Mouse (Mus musculus) ES-Bruce4 (cell line): ENCODE measurements around the gene Emc6. TPM values are rescaled to one million over a fixed set of nuclear protein-coding genes. Genes with fewer than 3 reads are reported as not detected.

Experiments used
- H3K27ac ChIP-seq: 2 replicates; pipeline ENCODE4 v1.5.1; 2012; ENCODE audit warnings: low read length, inconsistent platforms; ENCODE audit not compliant: insufficient read depth
- H3K27me3 ChIP-seq: 2 replicates; pipeline ENCODE4 v1.6.1; 2012; ENCODE audit warnings: mild to moderate bottlenecking, low read length, inconsistent platforms; ENCODE audit not compliant: control insufficient read depth, poor library complexity, insufficient read depth, severe bottlenecking
- H3K36me3 ChIP-seq: 2 replicates; pipeline ENCODE4 v1.6.1; 2012; ENCODE audit warnings: inconsistent platforms, mild to moderate bottlenecking, low read length, moderate library complexity; ENCODE audit not compliant: control insufficient read depth, poor library complexity, insufficient read depth, severe bottlenecking
- H3K4me1 ChIP-seq: one replicate; pipeline ENCODE4 v1.8.1; 2011; ENCODE audit warnings: low read length; ENCODE audit not compliant: control insufficient read depth, insufficient read depth
- H3K4me3 ChIP-seq: 2 replicates; pipeline ENCODE4 v1.5.1; 2011; ENCODE audit warnings: low read depth, mild to moderate bottlenecking, low read length
- H3K9ac ChIP-seq: 2 replicates; pipeline ENCODE4 v1.6.1; 2012; ENCODE audit warnings: low read depth, mild to moderate bottlenecking, inconsistent platforms; ENCODE audit not compliant: poor library complexity, severe bottlenecking
- H3K9me3 ChIP-seq: replicated peaks from 2 replicates; pipeline ENCODE4 v1.6.1; 2012; ENCODE audit warnings: mild to moderate bottlenecking, low read length, inconsistent platforms; ENCODE audit not compliant: control insufficient read depth, poor library complexity, insufficient read depth, severe bottlenecking
- CTCF ChIP-seq: IDR thresholded peaks from one replicate; pipeline ENCODE4 v1.8.1; 2011; ENCODE audit warnings: low read depth, low read length
- EP300 ChIP-seq: IDR thresholded peaks from 2 replicates; pipeline ENCODE4 v1.6.1; 2011; ENCODE audit warnings: low read depth, low read length; ENCODE audit not compliant: insufficient read depth
- POLR2A ChIP-seq: IDR thresholded peaks from one replicate; pipeline ENCODE4 v1.8.1; 2011; ENCODE audit warnings: low read length; ENCODE audit not compliant: insufficient read depth
- polyA plus RNA-seq: library from polyadenylated mRNA; stranded (reverse); fragments of >200 nt; gene quantifications from 2 replicates; pipeline ENCODE4 v1.2.4, GENCODE M21; 2011; ENCODE audit warnings: low read depth; ENCODE audit not compliant: missing spikeins, insufficient read depth, insufficient read length

The Emc6 gene
- polyA plus RNA-seq, 1 experiment: 51.9 TPM

GRCm38 (mm10) chr11:73159957-73160810 lies 16.7 kb downstream of the Emc6 start, which contains the start of gene P2rx5:
Gene P2rx5, plus strand, starts transcription at chr11:73160421.
- H3K4me1 ChIP-seq: no peaks in the 10 kb centered on the region
- H3K27ac ChIP-seq: no peak within 1 kb of the TSS
- H3K9ac ChIP-seq: peak within 1 kb of the TSS; percentile 32
- H3K27me3 ChIP-seq: no peaks in the 10 kb centered on the region; the same call in 1 of the 2 replicates
- no peaks in the 10 kb centered on the region for H3K36me3 ChIP-seq
- TF ChIP-seq CTCF (no peak), EP300 (no peak), POLR2A (no peak)
- no peaks in the 10 kb centered on the region for H3K9me3 ChIP-seq
- H3K4me3 ChIP-seq: peak within 1 kb of the TSS; percentile 66

- Histone ChIP-seq H3K27me3 (no peaks in the 10 kb centered on the region; the same call in 1 of the 2 replicates), H3K4me1 (no peaks in the 10 kb centered on the region), H3K27ac (no peak overlapping the region), H3K9me3 (no peaks in the 10 kb centered on the region), H3K36me3 (no peaks in the 10 kb centered on the region), H3K9ac (no peak overlapping the region), H3K4me3 (no peak overlapping the region)
- TF ChIP-seq CTCF (no peak), EP300 (no peak), POLR2A (no peak)
Measured at GRCm38 (mm10) chr11:73155071-73155470, 21.8 kb downstream of the Emc6 start.

GRCm38 (mm10) chr11:73148209-73148608 lies 28.6 kb downstream of the Emc6 start:
- H3K36me3 ChIP-seq: no peaks in the 10 kb centered on the region
- H3K27me3 ChIP-seq: no peaks in the 10 kb centered on the region
- H3K9ac ChIP-seq: no peak overlapping the region
- no peaks in the 10 kb centered on the region for H3K9me3 ChIP-seq
- peaks cover 2% of the 10 kb centered on the region for H3K4me1 ChIP-seq
- no peak overlapping the region for H3K4me3 ChIP-seq
- no peak for TF ChIP-seq POLR2A
- peak overlapping the region; percentile 53; the same call in 1 of the 2 replicates for H3K27ac ChIP-seq

GRCm38 (mm10) chr11:73146975-73147365 lies 29.9 kb downstream of the Emc6 start:
- Histone ChIP-seq H3K4me3 (no peak overlapping the region), H3K9ac (peak overlapping the region; percentile 22; the same call in 1 of the 2 replicates), H3K36me3 (no peaks in the 10 kb centered on the region), H3K27me3 (no peaks in the 10 kb centered on the region), H3K9me3 (no peaks in the 10 kb centered on the region), H3K27ac (no peak overlapping the region), H3K4me1 (peaks cover 2% of the 10 kb centered on the region)
- 0 out of 2 replicates have a peak, but pooled peaks have one; percentile 12 for TF ChIP-seq EP300
- TF ChIP-seq CTCF: no peak
- TF ChIP-seq POLR2A: no peak

GRCm38 (mm10) chr11:73146026-73146974 lies 30.5 kb downstream of the Emc6 start:
- H3K27me3 ChIP-seq: no peaks in the 10 kb centered on the region
- peaks cover 2% of the 10 kb centered on the region for H3K4me1 ChIP-seq
- TF ChIP-seq CTCF (no peak), EP300 (no peak), POLR2A (no peak)
- H3K9ac ChIP-seq: 0 out of 2 replicates have a peak overlapping the region, but pooled peaks have one; percentile 22
- no peak overlapping the region for H3K4me3 ChIP-seq
- no peaks in the 10 kb centered on the region for H3K9me3 ChIP-seq
- no peaks in the 10 kb centered on the region for H3K36me3 ChIP-seq
- H3K27ac ChIP-seq: peak overlapping the region; percentile 7
